Mouse (Mus musculus) kidney, adult 8-10 months (tissue): Measurements from ENCODE around the gene Ranbp3l.

Source experiments
- DNase-seq, 2 experiments: peaks; one replicate each; pipeline ENCODE4 v3.0.0; 2022

Ranbp3l gene

GRCm38 (mm10) chr15:9100446-9101077 lies 132.8 kb downstream of the Ranbp3l start:
- DNase-seq = no peak

- peak in 1 of 2 experiments; percentile 15 for DNase-seq
Measured at GRCm38 (mm10) chr15:9106303-9107074, 138.7 kb downstream of the Ranbp3l start.

- no peak for DNase-seq
Measured at GRCm38 (mm10) chr15:9110526-9111347, 143.0 kb downstream of the Ranbp3l start.

- DNase-seq = no peak
Measured at GRCm38 (mm10) chr15:9111648-9112047, 143.9 kb downstream of the Ranbp3l start.

- no peak for DNase-seq
Measured at GRCm38 (mm10) chr15:9113556-9113955, 145.8 kb downstream of the Ranbp3l start.

- no peak for DNase-seq
Measured at GRCm38 (mm10) chr15:9114131-9114530, 146.4 kb downstream of the Ranbp3l start.

GRCm38 (mm10) chr15:9114599-9114998 lies 146.8 kb downstream of the Ranbp3l start:
- DNase-seq = peak in 1 of 2 experiments; percentile 23
